Mouse (Mus musculus) adrenal gland (tissue): ENCODE measurements around the gene Cyp2s1.

Experiments
- intact Hi-C: fragments of 180-260 bp; cut with DNase I; formaldehyde crosslinking; loops from one replicate; pipeline ENCODE4 v1.15.1; 2025
- long read RNA-seq, 2 experiments: library from polyadenylated mRNA; unstranded; transcript quantifications; one replicate each; pipeline ENCODE4 v2.0.0; 2020; ENCODE audit warnings: borderline replicate concordance in 1 of 2; ENCODE audit not compliant: insufficient replicate concordance in 1 of 2

Cyp2s1 gene
- long read RNA-seq, experiment 1, partial matches to known transcripts = 1 of 1 reads
- long read RNA-seq, experiment 1, other reads (novel, unspliced or antisense) = 0 of 1 reads
- long read RNA-seq, experiment 2, partial matches to known transcripts = 1 of 1 reads
- long read RNA-seq, experiment 2, other reads (novel, unspliced or antisense) = 0 of 1 reads

- intact Hi-C loops = no loop called here
Measured at GRCm38 (mm10) chr7:25816241-25816919, at the start of gene Cyp2s1. Cyp2s1 (minus strand) TSS chr7:25816913.

- intact Hi-C loops = no loop called here
Measured at GRCm38 (mm10) chr7:25864861-25865260, 48.1 kb upstream of the Cyp2s1 start.

GRCm38 (mm10) chr7:25863756-25864155 is 47.0 kb upstream of the Cyp2s1 start:
- intact Hi-C loops = no loop called here

- intact Hi-C loops = no loop called here
Measured at GRCm38 (mm10) chr7:25862365-25862764, 45.7 kb upstream of the Cyp2s1 start.

- intact Hi-C loops = loop anchor here (5.0 kb wide), 2 partner anchors 42 to 103 kb away; no protein-coding TSS in a partner anchor
Measured at GRCm38 (mm10) chr7:25859962-25860870, 43.5 kb upstream of the Cyp2s1 start.

GRCm38 (mm10) chr7:25855082-25855481 is 38.4 kb upstream of the Cyp2s1 start:
- intact Hi-C loops = loop anchor here (5.0 kb wide), 2 partner anchors 47 to 98 kb away; no protein-coding TSS in a partner anchor

- intact Hi-C loops = no loop called here
Measured at GRCm38 (mm10) chr7:25848444-25848812, 31.7 kb upstream of the Cyp2s1 start.

GRCm38 (mm10) chr7:25847722-25848443 is 31.2 kb upstream of the Cyp2s1 start:
- intact Hi-C loops = no loop called here

GRCm38 (mm10) chr7:25844885-25845284 is 28.2 kb upstream of the Cyp2s1 start:
- intact Hi-C loops = no loop called here

- intact Hi-C loops = no loop called here
Measured at GRCm38 (mm10) chr7:25844423-25844822, 27.7 kb upstream of the Cyp2s1 start.

GRCm38 (mm10) chr7:25843492-25843891 is 26.8 kb upstream of the Cyp2s1 start:
- intact Hi-C loops = no loop called here

- intact Hi-C loops = no loop called here
Measured at GRCm38 (mm10) chr7:25840908-25841307, 24.2 kb upstream of the Cyp2s1 start.

- intact Hi-C loops = no loop called here
Measured at GRCm38 (mm10) chr7:25835188-25835891, 18.6 kb upstream of the Cyp2s1 start.

GRCm38 (mm10) chr7:25831557-25832530 is 15.1 kb upstream of the Cyp2s1 start:
- intact Hi-C loops = no loop called here

- intact Hi-C loops = no loop called here
Measured at GRCm38 (mm10) chr7:25830251-25830650, 13.5 kb upstream of the Cyp2s1 start.

- intact Hi-C loops = no loop called here
Measured at GRCm38 (mm10) chr7:25827199-25827598, 10.5 kb upstream of the Cyp2s1 start.

- intact Hi-C loops = no loop called here
Measured at GRCm38 (mm10) chr7:25826029-25826428, 9.3 kb upstream of the Cyp2s1 start.

GRCm38 (mm10) chr7:25825043-25825442 is 8.3 kb upstream of the Cyp2s1 start:
- intact Hi-C loops = no loop called here

- intact Hi-C loops = no loop called here
Measured at GRCm38 (mm10) chr7:25815571-25815970, 1.1 kb downstream of the Cyp2s1 start.
